In genomic region chr3:121755152-121755551, GRCm38 (mm10) we compare ENCODE assay signal across 9 mouse cellular contexts. TPM values are rescaled to one million over a fixed set of nuclear protein-coding genes. Genes with fewer than 3 reads are reported as not detected.
DNase-seq lines count a peak whose midpoint lies in the region; ATAC-seq and TF ChIP-seq lines count a peak whose summit lies in the region.
"Had no signal": no experiment of that assay in that cellular context is flagged by ENCODE, and none has a peak within 500 bp of the region (broad histone marks: within the 10 kb centered on the region; RNA-seq: fewer than 3 reads in every experiment).

No protein-coding gene starts in this region.

- H3K9me3 ChIP-seq in heart, embryonic 12.5 days (replicated peaks): no peaks in the 10 kb centered on the region
- H3K9me3 ChIP-seq in midbrain, embryonic 13.5 days: no peaks in the 10 kb centered on the region
- H3K9me3 ChIP-seq in midbrain, postnatal 0 days (ENCODE audit: low read length): no peaks in the 10 kb centered on the region
- no peaks in the 10 kb centered on the region for H3K9me3 ChIP-seq in embryonic facial prominence, embryonic 12.5 days

- H3K4me1 ChIP-seq in heart, embryonic 12.5 days (replicated peaks): peaks cover 8% of the 10 kb centered on the region
- H3K4me1 ChIP-seq in midbrain, embryonic 13.5 days (replicated peaks): peaks cover 8% of the 10 kb centered on the region
- H3K4me1 ChIP-seq in midbrain, postnatal 0 days (ENCODE audit: insufficient read depth, low read length): no peaks in the 10 kb centered on the region
- peaks cover 6% of the 10 kb centered on the region for H3K4me1 ChIP-seq in embryonic facial prominence, embryonic 12.5 days

- H3K9ac ChIP-seq in heart, embryonic 12.5 days: no peak overlapping the region
- no peak overlapping the region for H3K9ac ChIP-seq in midbrain, embryonic 13.5 days (replicated peaks)
- H3K9ac ChIP-seq in midbrain, postnatal 0 days (replicated peaks; ENCODE audit: low read length, poor library complexity, severe bottlenecking): no peak overlapping the region
- no peak overlapping the region for H3K9ac ChIP-seq in embryonic facial prominence, embryonic 12.5 days

- H3K27me3 ChIP-seq in heart, embryonic 12.5 days (replicated peaks): no peaks in the 10 kb centered on the region
- no peaks in the 10 kb centered on the region for H3K27me3 ChIP-seq in midbrain, embryonic 13.5 days
- no peaks in the 10 kb centered on the region for H3K27me3 ChIP-seq in midbrain, postnatal 0 days (ENCODE audit: insufficient read depth, low read length)
- no peaks in the 10 kb centered on the region for H3K27me3 ChIP-seq in embryonic facial prominence, embryonic 12.5 days

- 32% methylated on average over 3 of the region's 3 CpGs for WGBS in heart, embryonic 12.5 days
- 17% methylated on average over 3 of the region's 3 CpGs for WGBS in midbrain, embryonic 13.5 days
- WGBS in midbrain, postnatal 0 days: 27% methylated on average over 3 of the region's 3 CpGs
- 42% methylated on average over 3 of the region's 3 CpGs for WGBS in embryonic facial prominence, embryonic 12.5 days

- TF ChIP-seq CTCF in midbrain, postnatal 0 days (IDR thresholded peaks at IDR 0.05): no peak

- ATAC-seq in heart, embryonic 12.5 days (ENCODE audit: insufficient number of reproducible peaks, low FRiP score): no peak
- ATAC-seq in midbrain, embryonic 13.5 days: peak; percentile 40
- ATAC-seq in midbrain, postnatal 0 days (ENCODE audit: low FRiP score): no peak
- ATAC-seq in embryonic facial prominence, embryonic 12.5 days (ENCODE audit: insufficient number of reproducible peaks, insufficient read depth, low FRiP score, low TSS enrichment): no peak
- no peak for ATAC-seq in erythroblast, adult 5-6 weeks (replicated peaks; ENCODE audit: low FRiP score, poor library complexity, severe bottlenecking)

- peaks cover 8% of the 10 kb centered on the region for H3K36me3 ChIP-seq in heart, embryonic 12.5 days
- H3K36me3 ChIP-seq in midbrain, embryonic 13.5 days: peaks cover 6% of the 10 kb centered on the region
- peaks cover 7% of the 10 kb centered on the region for H3K36me3 ChIP-seq in midbrain, postnatal 0 days (ENCODE audit: insufficient read depth, low read length)
- H3K36me3 ChIP-seq in embryonic facial prominence, embryonic 12.5 days: no peaks in the 10 kb centered on the region

- no peak overlapping the region for H3K4me3 ChIP-seq in heart, embryonic 12.5 days
- H3K4me3 ChIP-seq in midbrain, embryonic 13.5 days (replicated peaks): no peak overlapping the region
- H3K4me3 ChIP-seq in midbrain, postnatal 0 days (ENCODE audit: low read depth, low read length): no peak overlapping the region
- no peak overlapping the region for H3K4me3 ChIP-seq in embryonic facial prominence, embryonic 12.5 days

- H3K4me2 ChIP-seq in heart, embryonic 12.5 days: no peak overlapping the region
- H3K4me2 ChIP-seq in midbrain, embryonic 13.5 days (replicated peaks): no peak overlapping the region
- H3K4me2 ChIP-seq in midbrain, postnatal 0 days (ENCODE audit: low read depth, low read length, poor library complexity, severe bottlenecking): no peak overlapping the region
- H3K4me2 ChIP-seq in embryonic facial prominence, embryonic 12.5 days (replicated peaks): no peak overlapping the region

- H3K27ac ChIP-seq in heart, embryonic 12.5 days (ENCODE audit: poor library complexity, severe bottlenecking): 0 out of 2 replicates have a peak overlapping the region, but pooled peaks have one; percentile 3
- H3K27ac ChIP-seq in midbrain, embryonic 13.5 days: no peak overlapping the region
- H3K27ac ChIP-seq in midbrain, postnatal 0 days (ENCODE audit: low read depth, low read length): no peak overlapping the region
- 0 out of 2 replicates have a peak overlapping the region, but pooled peaks have one; percentile 41 for H3K27ac ChIP-seq in embryonic facial prominence, embryonic 12.5 days

- DNase-seq in heart, adult 9 months (ENCODE audit: low spot score in 2 of 2): no peak
- DNase-seq in midbrain, postnatal 0 days (ENCODE audit: low spot score): no peak
- DNase-seq in lung, postnatal 36 days: peak; percentile 25
- no peak for DNase-seq in spleen, postnatal 14 days (ENCODE audit: low spot score in 2 of 2)
- DNase-seq: heart, adult 11 months had no signal

RNA-seq across cellular contexts. Expression of gene F3, which starts 31.8 kb away (rescaled TPM):
- 6.3 and 9.1 TPM in 2 replicates for polyA plus RNA-seq in heart, embryonic 12.5 days (2016; fragmentation: Nextera tagmentation; extraction: Ambion mirVana)
- 5.0 and 5.5 TPM in 2 replicates for polyA plus RNA-seq in midbrain, embryonic 13.5 days (2015; fragmentation: Nextera tagmentation; extraction: Ambion mirVana)
- total RNA-seq in midbrain, postnatal 0 days (2014; rRNA removed): 12.6 and 15.6 TPM in 2 replicates
- polyA plus RNA-seq in midbrain, postnatal 0 days (2015; fragmentation: Nextera tagmentation; extraction: Ambion mirVana): 16.5 and 16.7 TPM in 2 replicates
- 15.2 and 15.3 TPM in 2 replicates for polyA plus RNA-seq in embryonic facial prominence, embryonic 12.5 days (2016; fragmentation: Nextera tagmentation; extraction: Ambion mirVana)
- not detected in 2 replicates for total RNA-seq in erythroblast, adult 5-6 weeks (2015; ENCODE audit: low replicate concordance)
- 0.98 TPM in 1 of 2 replicates, not detected in the other for total RNA-seq in erythroblast, adult 5-6 weeks (2017; ENCODE audit: low replicate concordance)

RNA-seq across cellular contexts. Expression of gene Abcd3, which starts 60.0 kb away (rescaled TPM):
- 45.0 and 47.2 TPM in 2 replicates for polyA plus RNA-seq in heart, embryonic 12.5 days (2016; fragmentation: Nextera tagmentation; extraction: Ambion mirVana)
- 62.5 and 63.0 TPM in 2 replicates for polyA plus RNA-seq in midbrain, embryonic 13.5 days (2015; fragmentation: Nextera tagmentation; extraction: Ambion mirVana)
- 51.1 and 66.4 TPM in 2 replicates for total RNA-seq in midbrain, postnatal 0 days (2014; rRNA removed)
- polyA plus RNA-seq in midbrain, postnatal 0 days (2015; fragmentation: Nextera tagmentation; extraction: Ambion mirVana): 76.1 and 77.5 TPM in 2 replicates
- 64.2 and 65.5 TPM in 2 replicates for polyA plus RNA-seq in embryonic facial prominence, embryonic 12.5 days (2016; fragmentation: Nextera tagmentation; extraction: Ambion mirVana)
- 7.3 and 9.8 TPM in 2 replicates for total RNA-seq in erythroblast, adult 5-6 weeks (2015; ENCODE audit: low replicate concordance)
- total RNA-seq in erythroblast, adult 5-6 weeks (2017; ENCODE audit: low replicate concordance): 7.2 and 15.8 TPM in 2 replicates

Comparison
In these comparisons a context has a peak if more than half of its experiments do, and no peak if none do; other contexts are left out.
1. H3K27ac ChIP-seq: peak in heart, embryonic 12.5 days (single experiment) and embryonic facial prominence, embryonic 12.5 days (single experiment); none in midbrain, embryonic 13.5 days (single experiment) and midbrain, postnatal 0 days (single experiment).